Mouse (Mus musculus): Measurements from ENCODE around the gene Hist2h2ab. TPM values are rescaled to one million over a fixed set of nuclear protein-coding genes. Genes with fewer than 3 reads are reported as not detected.
A peak's percentile ranks its signal among the peaks of the same experiment; 100 is the strongest.

Gene Hist2h2ab
- total and polyA plus RNA-seq, 3 experiments: 1.1 to 31.4 TPM; not detected in 1

- no peak for TF ChIP-seq ETS1 (conservative IDR thresholded peaks at IDR 0.05; ENCODE audit: low read depth, low read length)
- TF ChIP-seq TCF12 (IDR thresholded peaks at IDR 0.05; ENCODE audit: low read depth, low read length): no peak; the same call in 1 of the 2 replicates
- no peak for TF ChIP-seq E2F4 (IDR thresholded peaks at IDR 0.05; ENCODE audit: insufficient replicate concordance, low read depth, low read length)
- peak; percentile 71; the same call in 1 of the 2 replicates for TF ChIP-seq CHD2 (IDR thresholded peaks at IDR 0.05; ENCODE audit: low read length)
- TF ChIP-seq MAX (IDR thresholded peaks at IDR 0.05; ENCODE audit: low read length): peak; percentile 54
- no peak for TF ChIP-seq ZC3H11A (IDR thresholded peaks at IDR 0.05; ENCODE audit: low read depth, low read length)
- TF ChIP-seq MAZ (IDR thresholded peaks at IDR 0.05; ENCODE audit: low read depth, low read length): no peak
- no peak for TF ChIP-seq ZMIZ1 (IDR thresholded peaks at IDR 0.05; ENCODE audit: low read depth, low read length)
- TF ChIP-seq IRF4 (IDR thresholded peaks at IDR 0.05; ENCODE audit: low read depth, low read length): no peak
Measured at GRCm38 (mm10) chr3:96197129-96197749, 22.4 kb upstream of the Hist2h2ab start (continued).

DNA sequence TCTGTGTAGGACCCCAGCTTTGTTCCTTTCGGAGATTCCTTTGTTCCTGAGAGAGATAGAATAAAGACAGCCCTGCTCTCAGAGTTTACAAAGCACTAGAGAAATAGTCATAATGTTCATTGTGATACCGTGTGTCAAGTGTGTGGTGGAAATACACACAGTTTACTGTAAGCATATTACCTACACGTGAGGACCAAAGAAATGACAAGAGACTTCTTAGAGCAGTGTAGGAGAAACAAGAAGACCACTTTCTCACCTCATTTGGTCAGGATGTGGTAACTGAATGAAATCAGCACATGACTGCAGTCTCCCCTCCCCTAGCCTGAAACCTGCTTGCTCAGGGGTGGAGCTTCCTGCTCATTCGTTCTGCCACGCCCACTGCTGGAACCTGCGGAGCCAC is 21.5 kb upstream of the Hist2h2ab start:
- peak; percentile 75 for DNase-seq (ENCODE audit: extremely low read depth)
- dilution Hi-C loops (cut with MboI; ENCODE audit: extremely low pct_ligation_motif_present, extremely low pct_unique_long_range_greater_than_20kb, low sequenced_read_pairs): no loop called here
- H3K4me3 ChIP-seq (replicated peaks in 1 of 3; ENCODE audit: low read depth in 2 of 3, low read length in 2 of 3, poor library complexity in 1 of 3): peak overlapping the region in 2 of 3 experiments; percentile 33 to 65
- TF ChIP-seq MAFK (IDR thresholded peaks at IDR 0.05; ENCODE audit: insufficient replicate concordance, low read length) (no peak), USF2 (conservative IDR thresholded peaks at IDR 0.05; ENCODE audit: low read depth, low read length) (0 out of 2 replicates have a peak, but pooled peaks have one; percentile 9), SIN3A (IDR thresholded peaks at IDR 0.05; ENCODE audit: low read length) (peak; percentile 52; the same call in 1 of the 2 replicates), TBP (conservative IDR thresholded peaks at IDR 0.05; ENCODE audit: low read depth, low read length) (peak; percentile 59; the same call in 1 of the 2 replicates), NELFE (IDR thresholded peaks at IDR 0.05; ENCODE audit: low read depth, low read length) (0 out of 2 replicates have a peak, but pooled peaks have one; percentile 42), NRF1 (IDR thresholded peaks at IDR 0.05; ENCODE audit: low read depth, low read length) (no peak), BHLHE40 (IDR thresholded peaks at IDR 0.05; ENCODE audit: low read depth, low read length) (peak; percentile 80), ZMIZ1 (IDR thresholded peaks at IDR 0.05; ENCODE audit: low read depth, low read length) (no peak), USF1 (IDR thresholded peaks at IDR 0.05; ENCODE audit: low read depth, low read length) (0 out of 2 replicates have a peak, but pooled peaks have one; percentile 9), TCF12 (IDR thresholded peaks at IDR 0.05; ENCODE audit: low read depth, low read length) (no peak), ZC3H11A (IDR thresholded peaks at IDR 0.05; ENCODE audit: low read depth, low read length) (no peak), POLR2A (IDR thresholded peaks at IDR 0.05; ENCODE audit: low read depth, low read length) (no peak), GABPA (IDR thresholded peaks at IDR 0.05; ENCODE audit: insufficient replicate concordance, low read depth, low read length) (no peak), CHD2 (IDR thresholded peaks at IDR 0.05; ENCODE audit: low read length) (no peak), MAZ (IDR thresholded peaks at IDR 0.05; ENCODE audit: low read depth, low read length) (no peak), PAX5 (IDR thresholded peaks at IDR 0.05; ENCODE audit: low read length) (no peak), ZKSCAN1 (IDR thresholded peaks at IDR 0.05; ENCODE audit: borderline replicate concordance, low read depth, low read length) (no peak), MAX (IDR thresholded peaks at IDR 0.05; ENCODE audit: low read length) (peak; percentile 53; the same call in 1 of the 2 replicates), MYC (IDR thresholded peaks at IDR 0.05; ENCODE audit: low read depth, low read length) (0 out of 2 replicates have a peak, but pooled peaks have one; percentile 47), KAT2A (IDR thresholded peaks at IDR 0.05; ENCODE audit: insufficient replicate concordance, low read length) (no peak)
- no peaks in the 10 kb centered on the region for H3K27me3 ChIP-seq (replicated peaks)
- in situ Hi-C loops (cut with MboI; ENCODE audit: low pct_ligation_motif_present, low pct_unique_long_range_greater_than_20kb, low sequenced_read_pairs): no loop called here
- peaks cover 8% of the 10 kb centered on the region for H3K9me3 ChIP-seq (replicated peaks; ENCODE audit: low read length)
- peaks cover 4 to 31% of the 10 kb centered on the region in 2 experiments for H3K36me3 ChIP-seq (replicated peaks in 1 of 2; ENCODE audit: control insufficient read depth in 1 of 2, insufficient read depth in 1 of 2, low read length in 1 of 2)
- H3K9ac ChIP-seq (ENCODE audit: insufficient read depth, low read depth): peak overlapping the region; percentile 70
- H3K4me1 ChIP-seq (ENCODE audit: control insufficient read depth in 1 of 2, insufficient read depth in 2 of 2): peaks cover 7 to 21% of the 10 kb centered on the region in 2 experiments
- H3K27ac ChIP-seq (ENCODE audit: insufficient read depth, low read depth): no peak overlapping the region; the same call in 1 of the 2 replicates
- H3K4me2 ChIP-seq (ENCODE audit: insufficient read depth, low read depth, poor library complexity, severe bottlenecking): peak overlapping the region; percentile 99
- no peaks in the 10 kb centered on the region for H3K79me2 ChIP-seq (replicated peaks; ENCODE audit: control insufficient read depth, extremely low read depth, insufficient read depth, poor library complexity, severe bottlenecking)

Data from CH12.LX (cell line).